Mouse (Mus musculus): ENCODE measurements at regions not wholly inside any gene's neighbourhood (a gene's known extent, or its start where the extent isn't known, plus 50 kb on each side); places are given as distances from the start of the nearest gene placed in this dataset.

DNA sequence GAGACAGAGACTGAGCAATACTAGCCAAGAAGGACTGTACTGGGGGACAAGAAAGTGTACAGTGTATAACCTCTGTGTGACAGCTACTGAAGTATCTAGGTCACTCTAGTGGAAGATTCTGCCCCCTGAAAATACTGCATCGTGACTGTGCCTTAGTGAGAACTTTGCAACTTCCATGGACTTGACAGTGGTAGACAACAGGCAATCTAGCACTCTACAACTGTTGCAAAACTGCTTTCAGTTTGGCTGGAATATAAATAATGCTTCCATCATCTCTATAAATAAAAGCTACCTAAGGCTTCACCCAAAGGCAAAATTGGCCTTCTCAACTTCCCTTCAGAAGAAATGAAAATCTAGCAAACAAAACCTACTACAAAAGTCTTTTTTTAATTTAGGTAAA, 74.6 kb upstream of the Tent5a start:
- TF ChIP-seq CTCF (IDR thresholded peaks at IDR 0.05; ENCODE audit: low read depth) (no peak), EP300 (optimal IDR thresholded peaks at IDR 0.05) (no peak)
- 59% methylated on average over 1 of the region's 1 CpGs for WGBS
- H3K4me3 ChIP-seq (ENCODE audit: low read depth, low read length): no peak overlapping the region
- no peak for ATAC-seq (ENCODE audit: low FRiP score, low TSS enrichment)
- no peaks in the 10 kb centered on the region for H3K27me3 ChIP-seq (ENCODE audit: control insufficient read depth, insufficient read depth, low read length)
- H3K4me2 ChIP-seq (replicated peaks; ENCODE audit: low read depth): no peak overlapping the region
- H3K9me3 ChIP-seq (ENCODE audit: control insufficient read depth, low read length): no peaks in the 10 kb centered on the region
- no peak overlapping the region for H3K27ac ChIP-seq (replicated peaks)
- H3K9ac ChIP-seq (ENCODE audit: low read length): no peak overlapping the region
- no peaks in the 10 kb centered on the region for H3K36me3 ChIP-seq (ENCODE audit: control insufficient read depth, insufficient read depth, low read length)
- DNase-seq (ENCODE audit: low spot score): no peak
- no peaks in the 10 kb centered on the region for H3K4me1 ChIP-seq (replicated peaks; ENCODE audit: control insufficient read depth, insufficient read depth)

DNA sequence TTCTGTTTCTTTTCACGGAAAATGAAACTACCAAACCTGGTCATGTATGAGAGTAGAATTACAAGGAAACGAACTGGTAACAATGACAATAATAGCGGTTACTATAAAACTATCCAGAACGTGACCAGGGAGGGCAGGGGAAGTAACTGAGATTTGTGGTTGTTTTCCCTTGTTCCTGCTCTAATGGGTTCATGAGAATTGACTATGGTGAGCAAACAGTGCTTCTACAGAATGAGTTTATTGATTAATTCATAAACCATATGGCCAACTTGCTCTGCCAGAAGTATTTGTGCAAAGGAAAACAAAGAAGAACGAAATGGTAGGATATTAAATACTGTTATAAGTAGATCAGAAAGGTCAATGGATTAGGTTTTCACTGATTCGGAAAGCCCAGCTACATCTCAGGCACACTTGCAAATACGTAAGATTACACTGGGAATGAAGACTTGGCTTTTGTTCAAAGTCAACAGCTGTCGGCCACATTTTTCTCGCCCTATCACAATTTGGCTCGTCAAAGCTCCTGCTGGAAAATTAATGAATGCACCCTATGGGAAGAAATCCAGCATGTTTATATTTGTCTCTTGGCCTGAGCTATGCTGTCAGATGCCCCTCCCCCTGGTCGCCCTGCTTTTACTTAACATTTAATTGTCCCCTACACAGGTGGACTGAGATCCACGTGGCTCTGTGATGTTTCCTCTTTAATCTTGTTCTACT, 73.6 kb upstream of the Tent5a start:
- Histone ChIP-seq H3K36me3 (ENCODE audit: control insufficient read depth, insufficient read depth, low read length) (no peaks in the 10 kb centered on the region), H3K4me1 (replicated peaks; ENCODE audit: control insufficient read depth, insufficient read depth) (no peaks in the 10 kb centered on the region), H3K9me3 (ENCODE audit: control insufficient read depth, low read length) (no peaks in the 10 kb centered on the region), H3K27me3 (ENCODE audit: control insufficient read depth, insufficient read depth, low read length) (no peaks in the 10 kb centered on the region), H3K9ac (ENCODE audit: low read length) (no peak overlapping the region), H3K4me2 (replicated peaks; ENCODE audit: low read depth) (peak overlapping the region; percentile 0; the same call in 1 of the 2 replicates), H3K4me3 (ENCODE audit: low read depth, low read length) (no peak overlapping the region), H3K27ac (replicated peaks) (no peak overlapping the region)
- TF ChIP-seq EP300 (optimal IDR thresholded peaks at IDR 0.05) (no peak), CTCF (IDR thresholded peaks at IDR 0.05; ENCODE audit: low read depth) (no peak)
- 23% methylated on average over 12 of the region's 12 CpGs for WGBS
- DNase-seq (ENCODE audit: low spot score): peak; percentile 36
- peak; percentile 56; the same call in 1 of the 2 replicates for ATAC-seq (ENCODE audit: low FRiP score, low TSS enrichment)

DNA sequence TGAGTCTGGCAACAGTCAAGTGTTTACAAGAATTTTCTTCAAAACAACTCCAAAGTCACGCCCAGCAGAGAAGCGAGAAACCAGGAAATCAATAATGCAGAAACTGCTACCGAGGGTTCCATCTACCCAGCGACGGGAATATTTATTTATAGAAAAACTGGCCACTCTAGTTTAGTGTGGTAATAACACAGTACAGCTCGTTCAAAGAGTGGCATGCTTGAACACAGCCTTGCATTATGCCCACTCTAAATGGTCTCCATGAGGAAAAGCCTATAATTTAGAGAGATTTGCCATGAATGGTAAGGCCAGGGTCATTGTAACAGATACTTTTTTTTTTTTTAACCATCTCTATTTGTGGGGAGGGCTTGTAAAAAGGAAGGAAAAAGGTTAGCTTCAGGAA, 67.8 kb upstream of the Tent5a start:
- ATAC-seq (ENCODE audit: low FRiP score, low TSS enrichment) (no peak), DNase-seq (ENCODE audit: low spot score) (no peak)
- no peaks in the 10 kb centered on the region for H3K9me3 ChIP-seq (ENCODE audit: control insufficient read depth, low read length)
- no peak overlapping the region for H3K4me3 ChIP-seq (ENCODE audit: low read depth, low read length)
- no peak overlapping the region for H3K27ac ChIP-seq (replicated peaks)
- H3K27me3 ChIP-seq (ENCODE audit: control insufficient read depth, insufficient read depth, low read length): no peaks in the 10 kb centered on the region
- H3K4me2 ChIP-seq (replicated peaks; ENCODE audit: low read depth): no peak overlapping the region
- TF ChIP-seq EP300 (optimal IDR thresholded peaks at IDR 0.05): no peak
- no peak for TF ChIP-seq CTCF (IDR thresholded peaks at IDR 0.05; ENCODE audit: low read depth)
- WGBS: 48% methylated on average over 6 of the region's 6 CpGs
- no peaks in the 10 kb centered on the region for H3K4me1 ChIP-seq (replicated peaks; ENCODE audit: control insufficient read depth, insufficient read depth)
- H3K9ac ChIP-seq (ENCODE audit: low read length): no peak overlapping the region
- no peaks in the 10 kb centered on the region for H3K36me3 ChIP-seq (ENCODE audit: control insufficient read depth, insufficient read depth, low read length)

DNA sequence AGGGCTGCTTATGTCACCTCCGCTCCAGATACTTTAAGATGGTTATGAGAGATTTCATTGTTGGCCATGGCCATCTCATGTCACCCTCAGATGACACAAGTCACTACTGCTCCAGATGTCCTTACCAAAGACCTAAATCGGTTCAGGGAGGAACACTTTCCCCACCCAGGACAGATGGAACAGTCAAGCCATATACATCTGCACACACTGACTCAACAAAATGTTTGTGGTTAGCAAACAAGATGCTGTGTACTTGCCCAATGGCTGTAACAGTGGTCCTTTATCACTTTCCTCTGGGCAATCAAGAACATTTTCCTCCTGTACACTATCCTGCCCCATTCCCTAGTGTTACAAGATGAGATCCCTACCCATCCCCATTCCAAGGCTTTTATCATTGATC, 64.1 kb upstream of the Tent5a start:
- Histone ChIP-seq H3K9ac (ENCODE audit: low read length) (no peak overlapping the region), H3K27me3 (ENCODE audit: control insufficient read depth, insufficient read depth, low read length) (no peaks in the 10 kb centered on the region), H3K36me3 (ENCODE audit: control insufficient read depth, insufficient read depth, low read length) (no peaks in the 10 kb centered on the region), H3K4me1 (replicated peaks; ENCODE audit: control insufficient read depth, insufficient read depth) (no peaks in the 10 kb centered on the region), H3K4me3 (ENCODE audit: low read depth, low read length) (no peak overlapping the region), H3K27ac (replicated peaks) (no peak overlapping the region), H3K4me2 (replicated peaks; ENCODE audit: low read depth) (no peak overlapping the region), H3K9me3 (ENCODE audit: control insufficient read depth, low read length) (no peaks in the 10 kb centered on the region)
- ATAC-seq (ENCODE audit: low FRiP score, low TSS enrichment) (no peak), DNase-seq (ENCODE audit: low spot score) (no peak)
- TF ChIP-seq EP300 (optimal IDR thresholded peaks at IDR 0.05): no peak
- no peak for TF ChIP-seq CTCF (IDR thresholded peaks at IDR 0.05; ENCODE audit: low read depth)
- WGBS: 94% methylated on average over 2 of the region's 2 CpGs

DNA sequence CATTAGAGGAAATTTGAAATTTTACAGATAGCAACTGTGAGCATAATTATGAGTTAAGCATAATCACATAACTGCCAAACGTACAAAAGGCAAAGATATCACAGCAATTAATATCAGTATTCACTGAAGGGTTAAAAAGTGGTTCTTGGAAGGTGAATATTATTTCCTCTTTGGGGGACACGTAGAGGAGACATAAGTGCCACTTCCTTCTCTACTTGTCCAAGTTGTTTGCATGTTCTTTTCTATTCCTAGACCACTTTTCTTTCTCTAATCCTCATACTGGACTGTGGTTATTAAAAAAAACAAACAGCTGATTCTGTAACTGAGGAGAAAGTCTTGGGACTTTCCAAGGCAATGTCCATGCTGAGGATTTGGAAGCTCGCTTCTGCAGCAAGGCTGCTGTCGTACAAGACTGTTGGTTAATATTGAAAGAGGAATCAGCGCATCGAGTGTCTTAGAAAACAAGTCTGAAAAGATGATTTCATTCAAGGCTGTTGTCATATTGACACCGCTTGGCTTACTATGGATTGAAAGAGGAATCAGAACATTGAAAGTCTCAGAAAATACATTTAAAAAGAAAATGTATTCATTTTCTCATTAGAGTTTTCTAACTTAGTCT, 61.7 kb upstream of the Tent5a start:
- Histone ChIP-seq H3K9me3 (ENCODE audit: control insufficient read depth, low read length) (no peaks in the 10 kb centered on the region), H3K4me2 (replicated peaks; ENCODE audit: low read depth) (no peak overlapping the region), H3K4me3 (ENCODE audit: low read depth, low read length) (no peak overlapping the region), H3K36me3 (ENCODE audit: control insufficient read depth, insufficient read depth, low read length) (no peaks in the 10 kb centered on the region), H3K4me1 (replicated peaks; ENCODE audit: control insufficient read depth, insufficient read depth) (no peaks in the 10 kb centered on the region), H3K27me3 (ENCODE audit: control insufficient read depth, insufficient read depth, low read length) (no peaks in the 10 kb centered on the region), H3K9ac (ENCODE audit: low read length) (no peak overlapping the region), H3K27ac (replicated peaks) (no peak overlapping the region)
- WGBS: 74% methylated on average over 7 of the region's 7 CpGs
- TF ChIP-seq EP300 (optimal IDR thresholded peaks at IDR 0.05) (no peak), CTCF (IDR thresholded peaks at IDR 0.05; ENCODE audit: low read depth) (no peak)
- no peak for ATAC-seq (ENCODE audit: low FRiP score, low TSS enrichment)
- DNase-seq (ENCODE audit: low spot score): no peak

DNA sequence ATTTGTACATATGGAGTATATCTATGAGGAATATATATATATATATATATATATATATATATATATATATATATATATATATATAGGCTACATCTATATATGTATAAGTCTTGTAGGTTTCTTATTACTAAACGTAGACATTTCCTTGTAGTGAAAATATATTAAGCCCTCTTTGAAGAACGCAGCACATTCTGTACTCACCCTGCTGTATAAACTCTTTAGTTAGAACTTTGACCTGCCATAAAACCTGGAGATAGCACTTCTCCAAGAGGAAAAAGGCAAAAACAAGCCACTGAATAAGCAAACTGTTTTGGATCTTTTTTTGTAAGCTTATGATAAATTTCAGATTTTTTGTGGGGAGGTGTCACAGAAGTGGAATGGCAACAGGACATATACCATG, 55.3 kb upstream of the Tent5a start:
- TF ChIP-seq CTCF (IDR thresholded peaks at IDR 0.05; ENCODE audit: low read depth): no peak
- no peak for TF ChIP-seq EP300 (optimal IDR thresholded peaks at IDR 0.05)
- Histone ChIP-seq H3K4me1 (replicated peaks; ENCODE audit: control insufficient read depth, insufficient read depth) (no peaks in the 10 kb centered on the region; the same call in 1 of the 2 replicates), H3K9me3 (ENCODE audit: control insufficient read depth, low read length) (no peaks in the 10 kb centered on the region), H3K36me3 (ENCODE audit: control insufficient read depth, insufficient read depth, low read length) (no peaks in the 10 kb centered on the region), H3K27me3 (ENCODE audit: control insufficient read depth, insufficient read depth, low read length) (no peaks in the 10 kb centered on the region), H3K27ac (replicated peaks) (no peak overlapping the region), H3K9ac (ENCODE audit: low read length) (no peak overlapping the region), H3K4me3 (ENCODE audit: low read depth, low read length) (no peak overlapping the region), H3K4me2 (replicated peaks; ENCODE audit: low read depth) (no peak overlapping the region)
- DNase-seq (ENCODE audit: low spot score): no peak
- ATAC-seq (ENCODE audit: low FRiP score, low TSS enrichment): no peak
- 73% methylated on average over 2 of the region's 2 CpGs for WGBS
